Mouse (Mus musculus) embryonic fibroblast, embryonic 13.5 days (primary cell): ENCODE measurements around the gene Gm9918. TPM values are rescaled to one million over a fixed set of nuclear protein-coding genes. Genes with fewer than 3 reads are reported as not detected.
"Not testable (repeated sequence)": the region's sequence is repeated elsewhere in the genome, so short reads cannot be mapped to it uniquely, and the experiment has no call there.

Experiments used
- H3K27ac ChIP-seq: 2 replicates; pipeline ENCODE4 v1.5.1; 2012; ENCODE audit warnings: low read length, control low read depth, inconsistent platforms; ENCODE audit not compliant: insufficient read depth
- H3K4me1 ChIP-seq: 2 replicates; pipeline ENCODE4 v1.6.1; 2011; ENCODE audit warnings: low read length; ENCODE audit not compliant: control insufficient read depth, insufficient read depth
- H3K4me3 ChIP-seq: 2 replicates; pipeline ENCODE4 v1.5.1; 2011; ENCODE audit warnings: mild to moderate bottlenecking, control low read depth, low read length; ENCODE audit not compliant: insufficient read depth
- CTCF ChIP-seq: IDR thresholded peaks from 2 replicates; pipeline ENCODE4 v1.5.1; 2011; ENCODE audit warnings: mild to moderate bottlenecking, control low read depth, low read length, moderate library complexity, borderline replicate concordance; ENCODE audit not compliant: insufficient read depth
- POLR2A ChIP-seq: IDR thresholded peaks from 2 replicates; pipeline ENCODE4 v1.6.1; 2011; ENCODE audit warnings: low read depth, mild to moderate bottlenecking, control low read depth, low read length, moderate library complexity
- polyA plus RNA-seq: library from polyadenylated mRNA; stranded (reverse); fragments of >200 nt; gene quantifications from 2 replicates; pipeline ENCODE4 v1.2.4, GENCODE M21; 2011; ENCODE audit warnings: low read depth; ENCODE audit not compliant: missing spikeins, insufficient read length

The Gm9918 gene
- polyA plus RNA-seq: 0.30 TPM in 1 of 2 replicates, not detected in the other

DNA sequence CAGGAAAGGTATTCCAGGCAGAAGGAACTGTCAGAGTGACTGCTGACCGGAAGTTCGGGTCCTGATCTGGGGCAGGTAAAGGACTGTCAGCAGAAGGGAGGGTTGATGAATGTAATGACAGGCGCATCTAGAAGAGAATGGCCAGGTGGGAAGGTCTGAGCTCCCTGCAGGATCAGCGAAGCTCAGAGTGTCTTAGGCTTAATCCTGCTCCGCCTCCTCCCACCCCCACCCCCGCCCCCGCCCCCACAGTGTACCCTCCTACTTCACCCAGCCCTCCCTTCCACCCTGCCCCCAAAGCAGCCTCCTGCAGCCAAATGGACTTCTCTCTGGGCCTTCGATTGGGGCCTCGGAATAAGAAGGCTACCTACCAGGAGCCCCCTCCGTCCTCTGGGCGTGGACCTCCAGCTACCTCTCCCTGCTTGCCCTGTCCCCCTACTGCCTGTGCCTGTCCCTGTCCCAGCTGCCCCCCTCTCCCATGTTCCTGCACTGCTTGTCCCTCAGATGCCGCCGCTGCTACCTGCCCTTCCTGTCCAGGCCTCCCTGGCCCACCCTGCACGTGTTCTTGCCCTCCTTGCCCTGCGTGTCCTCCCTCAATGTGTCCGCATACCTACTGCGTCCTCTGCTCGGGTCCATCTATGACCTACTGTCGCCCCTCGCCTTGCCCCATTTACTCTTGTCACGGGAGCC lies at the start of gene Gm9918:
Gm9918 (plus strand) TSS at position 290 of the 687 bp plus-strand sequence.
- H3K27ac ChIP-seq: no peak within 1 kb of the TSS
- no peak within 1 kb of the TSS for H3K4me3 ChIP-seq
- no peaks in the 10 kb centered on the region for H3K4me1 ChIP-seq
- TF ChIP-seq POLR2A (no peak), CTCF (no peak)

DNA sequence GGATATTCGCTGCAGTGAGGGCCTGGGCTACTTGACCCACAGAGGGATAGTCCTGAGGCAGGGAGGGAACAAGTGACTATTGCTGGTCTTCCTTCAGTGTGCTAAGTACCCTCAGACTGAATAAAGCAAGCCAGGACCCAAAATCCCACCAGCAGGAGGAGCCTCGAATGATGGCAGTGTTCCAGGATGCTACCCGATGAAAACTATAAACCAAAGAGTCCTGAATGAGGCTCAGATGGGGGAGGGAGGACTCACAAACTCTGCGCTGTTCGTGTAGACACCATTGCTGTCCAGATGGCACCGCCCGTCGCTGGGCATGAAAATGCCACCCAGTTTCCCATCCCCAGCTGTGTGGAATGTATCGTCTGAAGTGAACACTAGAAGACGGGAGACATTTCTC lies 48.0 kb upstream of the Gm9918 start:
- Histone ChIP-seq H3K27ac (no peak overlapping the region), H3K4me3 (no peak overlapping the region), H3K4me1 (peaks cover 4% of the 10 kb centered on the region; the same call in 1 of the 2 replicates)
- TF ChIP-seq CTCF (no peak), POLR2A (no peak)

DNA sequence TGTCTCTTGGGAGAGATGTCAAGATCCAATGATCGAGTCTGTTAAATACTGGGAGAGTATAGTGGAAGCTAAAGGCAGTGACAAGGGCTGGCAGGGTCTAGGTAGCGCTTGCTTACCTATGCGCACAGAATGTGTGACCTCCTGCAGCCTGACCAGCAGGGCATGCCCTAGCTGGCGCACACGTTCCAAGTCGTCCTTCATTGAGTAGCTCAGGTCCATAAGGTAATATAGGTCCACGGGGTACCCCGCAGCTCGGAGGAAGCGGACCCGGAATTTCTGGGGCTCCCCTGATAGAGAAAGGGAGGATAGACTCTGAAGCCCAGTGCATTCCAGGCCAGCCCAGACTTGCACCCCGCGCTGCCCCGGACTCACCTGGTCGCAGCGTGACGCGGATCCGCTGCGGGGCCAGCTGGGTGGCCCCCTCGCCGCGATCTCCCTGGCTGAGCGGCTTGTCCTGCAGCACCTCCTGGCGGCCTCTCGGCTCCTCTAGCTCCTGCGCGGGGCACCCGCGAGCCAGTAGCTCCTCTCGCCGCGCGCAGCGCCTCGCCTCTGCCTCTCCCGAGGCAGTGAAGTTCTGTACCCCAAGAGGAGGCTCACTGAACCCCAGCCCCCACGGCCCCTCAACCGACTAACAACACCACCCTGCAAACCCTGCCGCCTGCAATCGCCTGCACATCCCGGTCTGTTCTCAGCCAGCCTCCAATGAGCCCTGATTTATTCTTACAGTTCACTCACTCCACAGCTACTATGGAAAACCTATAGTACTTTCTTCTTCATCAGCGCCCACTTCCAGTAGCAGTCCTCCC lies 46.0 kb upstream of the Gm9918 start:
- H3K27ac ChIP-seq: no peak overlapping the region
- TF ChIP-seq POLR2A: no peak
- TF ChIP-seq CTCF: peak; percentile 68
- H3K4me3 ChIP-seq: peak overlapping the region; percentile 34
- H3K4me1 ChIP-seq: peaks cover 4% of the 10 kb centered on the region; the same call in 1 of the 2 replicates

DNA sequence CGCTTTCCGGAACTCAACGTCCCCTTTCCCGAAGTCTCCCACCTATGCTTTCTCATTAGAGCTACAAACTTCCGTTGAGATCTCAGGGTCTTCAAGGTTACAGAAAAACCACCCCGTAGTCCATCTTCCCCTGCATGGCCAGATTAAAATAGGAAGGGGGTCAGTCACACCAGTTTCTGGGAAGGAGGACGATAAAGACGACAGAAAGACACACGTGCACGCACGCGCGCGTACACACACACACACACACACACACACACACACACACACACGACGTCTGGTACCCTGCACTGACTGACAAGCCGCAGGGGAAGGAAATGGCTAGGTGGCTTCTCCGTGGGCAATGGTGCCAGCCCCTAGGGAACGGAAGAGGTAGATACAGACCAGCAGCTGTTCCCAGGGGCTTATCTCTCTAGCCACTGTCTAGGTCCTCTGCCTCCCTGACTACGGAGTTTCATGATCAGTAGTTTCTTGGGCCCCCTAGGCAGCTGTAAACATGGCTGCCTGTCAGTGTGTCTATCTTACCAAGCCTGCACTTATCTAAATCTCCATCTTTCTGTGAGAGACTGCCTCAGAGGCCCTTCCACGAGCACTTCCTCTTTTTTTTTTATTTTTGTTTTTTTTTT lies 45.3 kb upstream of the Gm9918 start:
- TF ChIP-seq CTCF: no peak
- Histone ChIP-seq H3K4me1 (peaks cover 4% of the 10 kb centered on the region; the same call in 1 of the 2 replicates), H3K27ac (no peak overlapping the region), H3K4me3 (peak overlapping the region; percentile 34)

DNA sequence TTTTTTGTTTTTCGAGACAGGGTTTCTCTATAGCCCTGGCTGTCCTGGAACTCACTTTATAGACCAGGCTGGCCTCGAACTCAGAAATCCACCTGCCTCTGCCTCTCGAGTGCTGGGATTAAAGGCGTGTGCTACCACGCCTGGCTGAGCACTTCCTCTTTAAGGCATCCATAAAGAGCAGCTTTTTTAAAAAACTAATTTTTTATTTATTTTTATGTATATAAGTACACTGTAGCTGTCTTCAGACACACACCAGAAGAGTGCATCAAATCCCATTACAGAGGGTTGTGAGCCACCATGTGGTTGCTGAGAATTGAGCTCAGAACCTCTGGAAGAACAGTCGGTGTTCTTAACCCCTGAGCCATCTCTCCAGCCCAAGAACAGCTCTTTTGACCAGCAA lies 44.7 kb upstream of the Gm9918 start:
- H3K4me3 ChIP-seq, H3K27ac ChIP-seq, H3K4me1 ChIP-seq: not testable (repeated sequence)

DNA sequence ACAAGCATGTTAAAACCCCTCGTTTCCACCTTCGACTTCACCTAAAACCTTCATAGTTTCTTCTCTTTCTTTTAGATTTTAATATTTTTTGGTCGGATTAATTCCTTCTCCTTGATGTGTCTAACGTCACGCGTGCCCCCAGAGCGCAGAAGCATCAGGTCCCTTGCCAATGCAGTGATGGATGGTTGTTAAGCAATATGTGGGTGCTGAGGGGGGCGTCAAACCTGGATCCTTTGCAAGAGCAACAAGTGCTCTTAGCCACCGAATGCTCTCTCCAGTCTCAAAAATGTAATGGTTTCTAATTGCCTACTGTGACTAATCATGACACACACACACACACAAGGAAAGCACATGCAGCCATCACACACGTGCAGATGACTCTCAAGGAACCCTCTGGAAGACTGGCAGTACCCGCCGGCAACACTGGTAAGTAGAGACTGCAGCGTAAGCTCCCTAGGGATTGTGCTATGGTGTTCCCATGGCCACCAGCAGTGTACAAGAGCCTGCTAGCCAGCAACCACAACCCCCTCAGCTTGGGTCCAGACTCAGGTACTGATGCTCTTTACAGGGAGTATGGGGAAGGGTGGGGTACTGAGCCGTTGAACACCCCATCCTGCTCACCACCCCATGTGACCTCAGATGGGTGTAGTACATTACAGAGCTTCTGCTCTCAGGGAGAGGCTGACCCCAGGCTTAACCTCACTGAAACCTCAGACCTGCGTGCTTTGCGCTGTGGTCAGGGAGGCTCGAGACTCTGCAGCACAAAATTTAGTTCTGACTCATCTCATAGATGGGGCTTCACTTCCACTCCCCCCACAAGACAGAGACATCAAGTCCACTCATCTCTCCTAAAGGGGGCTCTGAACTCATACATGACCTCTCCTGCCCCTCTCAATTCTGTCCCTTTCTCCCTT lies 39.7 kb upstream of the Gm9918 start:
- H3K4me3 ChIP-seq: no peak overlapping the region
- TF ChIP-seq CTCF: no peak
- TF ChIP-seq POLR2A: no peak
- H3K27ac ChIP-seq: no peak overlapping the region
- H3K4me1 ChIP-seq: peaks cover 11% of the 10 kb centered on the region

DNA sequence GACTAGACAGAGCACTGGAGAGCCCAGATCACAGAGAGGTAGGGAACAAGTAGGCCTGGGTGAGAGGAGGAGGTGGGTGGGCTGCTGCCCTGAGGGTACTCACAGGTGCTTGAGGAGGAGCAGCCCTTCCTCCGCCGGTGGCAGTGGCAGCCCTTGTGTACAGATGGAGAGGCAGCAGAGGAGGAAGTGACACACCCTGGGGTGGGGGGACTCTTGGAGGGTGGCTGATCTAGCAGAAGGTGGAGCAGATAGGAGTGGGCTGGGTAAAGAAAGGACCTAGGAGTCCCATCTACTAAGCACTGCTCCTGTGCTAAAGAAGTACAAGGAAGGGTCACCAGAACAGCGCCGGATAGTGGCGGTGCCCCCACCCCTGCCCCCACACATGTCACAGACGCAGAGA lies 38.6 kb upstream of the Gm9918 start, which contains the start of gene Itgb7:
Itgb7 (minus strand) TSS at position 197 of the 400 bp plus-strand sequence.
- no peak within 1 kb of the TSS for H3K4me3 ChIP-seq
- TF ChIP-seq CTCF (no peak), POLR2A (no peak)
- H3K4me1 ChIP-seq: peaks cover 11% of the 10 kb centered on the region
- H3K27ac ChIP-seq: peak within 1 kb of the TSS; percentile 34

DNA sequence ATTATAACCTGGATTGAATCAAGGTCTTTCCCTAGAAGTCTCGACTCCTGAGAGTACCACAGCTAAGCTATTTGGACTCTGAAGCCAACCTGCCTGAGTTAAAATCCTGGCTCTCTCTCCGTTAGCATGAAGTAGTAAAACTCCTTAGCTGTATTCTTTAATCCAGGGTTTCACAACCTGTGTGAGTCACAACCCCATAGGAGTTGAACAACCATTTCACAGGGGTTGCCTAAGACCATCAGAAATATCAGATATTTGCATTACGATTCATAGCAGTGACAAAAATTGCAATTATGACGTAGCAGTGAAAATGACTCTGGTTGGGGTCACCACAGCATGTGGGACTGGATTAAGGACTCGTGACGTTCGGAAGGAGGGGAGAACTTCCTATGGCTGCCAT lies 37.6 kb upstream of the Gm9918 start:
- Histone ChIP-seq H3K4me1 (peaks cover 11% of the 10 kb centered on the region), H3K27ac (peak overlapping the region; percentile 64), H3K4me3 (no peak overlapping the region)
- TF ChIP-seq POLR2A (no peak), CTCF (no peak)

DNA sequence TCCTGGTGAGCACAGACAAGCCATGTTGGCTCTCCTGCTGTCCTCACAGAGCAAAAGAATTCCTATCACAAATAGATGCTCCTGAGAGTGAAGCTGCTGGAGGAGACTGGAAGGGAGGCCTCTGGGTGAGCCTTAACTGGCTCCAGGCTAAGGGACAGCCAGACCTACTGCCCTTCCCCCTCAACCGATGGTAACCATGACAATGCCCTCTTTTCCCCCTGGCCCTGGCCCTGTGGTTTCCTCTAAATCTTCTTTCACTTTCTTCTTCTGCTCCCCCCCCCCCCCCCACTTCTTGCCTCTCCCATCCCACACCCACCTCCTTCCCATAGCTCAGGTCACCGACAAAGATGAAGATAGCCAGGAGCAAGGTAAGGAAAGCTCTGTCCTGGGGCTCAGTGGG lies 36.5 kb upstream of the Gm9918 start:
- H3K27ac ChIP-seq: no peak overlapping the region
- H3K4me3 ChIP-seq: no peak overlapping the region
- TF ChIP-seq POLR2A: no peak
- TF ChIP-seq CTCF: no peak
- peaks cover 11% of the 10 kb centered on the region for H3K4me1 ChIP-seq
